Mouse (Mus musculus) common myeloid progenitor, adult 5-6 weeks (primary cell): ENCODE measurements around the gene Eml3. TPM values are rescaled to one million over a fixed set of nuclear protein-coding genes. Genes with fewer than 3 reads are reported as not detected.
A peak's percentile ranks its signal among the peaks of the same experiment; 100 is the strongest.

Experiments used
- ATAC-seq: replicated peaks from 2 replicates; pipeline ENCODE4 v1.8.0; 2016; ENCODE audit warnings: low read depth, mild to moderate bottlenecking, moderate TSS enrichment, inconsistent platforms; ENCODE audit not compliant: poor library complexity, severe bottlenecking
- total RNA-seq: library from RNA; stranded (forward); fragments of 200-1000, 187-1606 nt; gene quantifications from 2 replicates; pipeline ENCODE4 v1.2.3, GENCODE M21; 2017

Eml3 gene
- total RNA-seq, 1 experiment from 2014 or later, result 22.9 TPM

DNA sequence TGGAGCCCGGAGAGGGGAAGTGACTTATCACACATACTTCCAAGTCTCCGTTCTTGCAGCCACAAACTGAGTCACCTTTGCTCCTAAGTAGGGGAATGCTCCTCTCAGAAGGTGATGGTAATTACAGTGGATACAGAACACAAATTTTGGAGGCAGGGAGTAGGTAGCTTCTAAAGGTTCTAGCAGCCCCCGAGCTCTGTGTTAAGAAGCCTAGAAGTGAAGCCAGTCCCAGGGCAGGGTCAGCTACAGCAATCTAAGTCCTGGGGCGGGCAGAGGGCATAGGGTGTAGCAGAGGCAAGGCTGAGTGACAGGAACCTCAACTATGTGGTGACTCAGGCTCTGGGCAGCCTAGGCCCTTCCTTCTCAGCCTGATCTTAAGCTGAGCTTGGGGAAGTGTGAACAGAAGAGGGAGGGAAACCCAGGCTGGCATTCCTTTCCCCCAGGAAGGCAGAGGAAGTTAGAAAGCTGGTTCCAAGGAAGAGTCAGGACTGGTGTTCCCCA lies 53.8 kb downstream of the Eml3 start:
- peak; percentile 48 for ATAC-seq

DNA sequence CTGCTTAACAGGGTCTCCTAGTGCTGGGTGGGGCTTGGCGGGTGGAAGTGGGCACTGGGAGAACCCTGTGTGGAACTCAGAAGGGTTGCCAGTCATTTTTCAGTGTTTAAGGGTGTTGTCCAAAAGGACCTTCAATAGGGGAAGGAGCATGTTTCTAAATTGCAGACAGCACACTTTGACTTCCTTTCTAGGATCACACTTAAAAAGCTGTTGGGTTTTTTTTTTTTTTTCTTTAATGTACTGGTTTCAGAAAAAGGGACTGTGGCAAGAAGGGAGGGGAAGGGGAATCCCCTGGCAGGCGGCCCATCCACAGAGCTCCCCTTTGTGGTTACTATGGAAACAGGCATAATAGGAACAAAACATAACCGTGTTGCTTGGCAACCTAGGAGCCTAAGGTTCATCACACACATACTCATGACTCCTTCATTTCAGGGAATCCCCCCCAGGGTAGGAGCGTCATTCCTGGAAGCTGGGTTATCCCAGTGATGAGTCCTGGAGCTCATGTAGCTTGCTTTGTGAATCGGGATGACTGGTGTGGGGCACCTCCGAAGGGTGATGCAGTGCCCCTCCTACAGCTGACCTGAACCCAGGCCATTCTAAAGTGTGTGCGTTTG lies 55.0 kb downstream of the Eml3 start:
- ATAC-seq, result peak; percentile 63

DNA sequence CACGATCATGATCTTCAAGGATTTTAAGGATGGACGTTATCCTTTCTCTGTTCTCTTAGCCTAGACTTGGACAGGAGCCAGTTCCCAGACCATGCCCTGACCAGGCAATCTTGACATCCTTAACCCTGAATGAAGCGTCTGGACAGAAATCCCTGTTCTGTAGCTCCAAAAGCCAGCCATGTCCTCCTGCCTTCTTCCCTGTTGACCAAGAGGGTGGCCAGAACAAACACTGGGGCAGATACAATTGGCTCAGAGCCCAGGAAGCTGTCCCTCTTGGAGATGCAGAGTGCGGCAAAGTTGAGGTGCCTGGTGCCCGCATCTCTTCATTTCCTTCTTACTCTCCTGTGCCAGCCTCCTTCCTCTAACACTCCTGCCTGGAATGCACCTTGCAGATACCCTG lies 56.5 kb downstream of the Eml3 start:
- no peak for ATAC-seq

DNA sequence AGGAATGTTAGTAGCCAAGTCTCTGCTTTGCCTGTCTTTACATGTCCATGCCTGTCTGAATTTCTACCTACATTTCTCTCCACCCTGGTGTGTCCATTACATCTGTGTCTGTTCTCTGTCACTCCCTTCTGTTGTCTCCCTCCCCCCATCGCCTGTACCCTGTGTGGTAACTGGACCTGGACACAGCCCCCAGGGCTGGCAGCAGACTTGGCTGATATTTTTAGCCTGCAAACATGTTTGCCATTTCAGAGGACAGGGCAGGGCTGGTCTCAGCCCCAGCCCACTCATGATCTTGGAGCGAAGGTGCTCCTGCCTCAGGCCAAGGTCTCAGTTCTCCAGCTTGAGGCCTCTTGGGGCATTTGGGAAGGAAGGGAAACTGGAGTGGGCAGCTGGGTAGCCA lies 58.5 kb downstream of the Eml3 start:
- ATAC-seq, result no peak

DNA sequence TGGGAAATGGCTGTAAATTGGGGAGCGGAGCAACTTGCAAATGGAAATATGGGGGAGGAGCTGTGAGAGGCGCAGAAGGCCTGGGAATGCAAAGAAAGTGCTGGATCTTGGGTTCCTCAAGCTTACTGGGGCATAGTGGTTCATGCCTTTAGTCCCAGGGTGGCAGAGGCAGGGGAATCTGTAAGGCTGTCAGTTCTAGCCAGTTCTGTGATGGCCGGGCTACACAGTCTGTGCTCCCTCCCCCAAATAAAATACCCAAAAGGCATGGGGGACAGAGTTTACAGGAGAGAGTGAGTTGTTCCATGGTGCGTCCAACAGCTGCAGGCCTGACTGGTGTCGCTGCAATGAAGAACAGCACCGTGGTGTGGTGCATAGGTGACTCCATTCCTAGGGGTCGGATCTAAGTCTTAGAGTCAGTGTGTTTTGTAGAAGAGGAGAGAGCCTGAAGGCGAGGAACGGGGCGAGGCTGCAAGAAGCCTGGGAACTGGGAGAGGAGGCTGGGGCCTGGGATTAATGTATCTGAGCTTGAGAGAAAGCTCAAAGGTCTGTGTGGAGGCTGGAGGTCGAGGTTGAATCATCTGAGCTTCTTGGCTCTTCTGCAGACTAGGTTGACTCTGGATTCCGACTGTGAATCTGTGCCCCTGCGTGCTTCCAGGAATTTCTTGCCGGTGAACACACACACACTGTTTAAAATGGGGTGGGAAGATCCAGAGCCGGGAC lies 59.2 kb downstream of the Eml3 start:
- no peak for ATAC-seq

DNA sequence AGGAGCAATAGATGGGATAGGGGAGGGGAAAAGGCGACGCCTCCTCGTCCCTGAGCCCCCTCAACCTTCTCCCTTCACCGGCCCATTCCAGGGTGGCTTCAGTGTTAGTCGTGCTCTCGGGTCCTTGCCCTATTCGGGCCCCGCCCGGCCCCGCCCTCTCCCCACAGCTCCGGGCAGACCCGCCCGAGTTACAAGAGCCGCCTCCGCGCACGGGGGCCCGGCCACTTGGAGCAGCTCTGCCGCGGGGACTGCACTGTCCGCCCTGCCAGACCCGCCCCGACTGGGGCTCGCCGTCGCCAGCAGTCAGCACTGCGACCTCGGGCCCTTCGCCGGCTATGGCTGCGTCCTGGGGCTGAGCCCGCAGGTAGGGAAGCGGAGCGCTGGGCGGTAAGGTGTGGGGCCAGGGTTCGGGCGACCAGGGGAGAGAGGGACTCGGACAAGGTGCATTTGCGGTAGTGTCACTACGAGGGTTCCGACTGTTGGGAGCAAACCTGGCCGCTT lies 59.8 kb downstream of the Eml3 start, which contains the start of gene Ahnak:
Ahnak (plus strand) TSS at position 219 of the 501 bp plus-strand sequence.
- no peak for ATAC-seq

DNA sequence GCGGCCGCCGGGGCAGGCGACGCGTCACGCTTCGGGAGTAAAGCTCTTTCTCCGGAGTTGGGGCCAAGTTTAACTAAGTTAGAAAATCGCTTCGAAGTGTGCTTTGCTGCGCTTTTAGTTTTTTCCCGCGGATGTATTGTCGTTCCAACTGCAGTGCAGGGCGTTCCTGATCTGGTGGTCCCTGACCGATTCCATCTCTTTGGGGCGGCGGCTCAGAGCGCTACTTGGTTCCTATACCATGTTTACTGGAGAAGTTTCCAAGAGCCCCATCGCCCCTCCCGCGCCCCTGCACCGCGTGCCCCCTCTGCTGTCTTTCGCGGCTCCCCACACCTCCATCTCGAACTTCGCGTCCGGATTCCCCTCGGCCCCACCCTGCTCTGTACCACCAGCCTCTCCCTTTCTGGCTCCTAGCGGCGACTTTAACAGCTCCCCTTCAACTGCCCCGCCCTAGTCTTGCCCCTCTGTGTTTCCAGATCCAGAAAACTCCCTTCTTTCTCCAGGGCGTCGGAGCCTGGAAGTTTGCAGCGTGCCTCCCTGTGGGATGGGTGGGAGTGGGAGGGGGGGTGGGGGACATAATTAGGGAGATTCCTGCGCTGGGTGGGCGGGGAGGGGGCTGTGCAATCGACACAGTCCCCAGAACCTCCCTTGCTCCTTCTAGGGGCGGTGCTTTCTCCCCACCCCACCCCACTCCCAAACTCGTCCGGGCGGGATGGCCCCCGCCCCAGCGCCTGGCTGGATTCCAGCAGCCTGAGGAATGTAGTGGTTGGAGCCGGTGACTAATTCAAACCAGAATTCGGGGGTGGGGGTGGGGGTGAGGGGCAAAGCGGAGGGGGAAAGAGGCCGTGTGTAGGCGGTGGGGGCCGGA lies 60.4 kb downstream of the Eml3 start:
- ATAC-seq, result peak; percentile 50; the same call in 1 of the 2 replicates

DNA sequence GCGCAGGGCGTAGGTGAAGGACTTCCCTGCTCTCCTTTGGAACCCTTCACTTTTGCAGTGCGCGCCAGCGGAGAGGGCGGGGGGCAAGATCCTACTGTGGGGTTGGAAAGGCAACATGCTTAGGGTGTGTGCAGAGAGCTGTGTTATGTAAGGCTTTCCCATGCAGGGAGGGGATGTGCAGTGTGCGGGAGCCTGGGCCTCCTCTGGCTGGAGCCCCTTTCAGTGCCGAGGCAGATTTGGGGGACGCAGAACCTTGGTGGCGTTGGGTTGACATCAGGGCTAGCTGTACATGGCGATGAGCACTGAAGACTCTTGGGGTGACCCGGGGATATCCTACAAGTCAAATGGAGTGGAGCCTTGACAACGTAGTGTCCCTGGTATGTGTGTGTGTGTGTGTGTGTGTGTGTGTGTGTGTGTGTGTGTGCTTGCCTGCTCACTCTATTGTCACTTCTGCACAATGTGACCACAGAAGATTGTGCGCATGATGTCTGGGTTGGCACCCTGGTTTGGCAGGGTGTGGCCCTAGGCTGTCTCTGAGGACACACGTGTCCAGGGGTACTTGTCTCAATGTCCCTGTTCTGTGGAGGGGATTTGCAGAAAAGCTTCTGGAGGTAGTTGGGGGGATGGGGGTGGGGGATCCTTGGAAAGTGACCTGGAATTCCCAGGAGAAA lies 61.2 kb downstream of the Eml3 start:
- ATAC-seq, result peak; percentile 8; the same call in 1 of the 2 replicates

Other genes with a start within 250 kb of the Eml3 start
- gene Slc3a2, start 206.2 kb upstream of the Eml3 start, total RNA-seq, result 124 and 150 TPM in 2 replicates
- 121 and 149 TPM in 2 replicates for gene Wdr74, start 193.7 kb upstream of the Eml3 start, total RNA-seq
- 1.5 and 5.8 TPM in 2 replicates for gene 1700092M07Rik, start 188.8 kb upstream of the Eml3 start, total RNA-seq
- gene Stx5a, start 188.1 kb upstream of the Eml3 start, total RNA-seq, result 45.7 and 60.0 TPM in 2 replicates
- 126 and 129 TPM in 2 replicates for gene Nxf1, start 172.5 kb upstream of the Eml3 start, total RNA-seq
- gene Tmem223, start 158.6 kb upstream of the Eml3 start, total RNA-seq, result 36.9 and 48.2 TPM in 2 replicates
- 57.4 and 60.0 TPM in 2 replicates for gene Tmem179b, start 155.1 kb upstream of the Eml3 start, total RNA-seq
- gene Taf6l, start 143.1 kb upstream of the Eml3 start, total RNA-seq, result 10.3 and 11.4 TPM in 2 replicates
- gene Polr2g, start 131.0 kb upstream of the Eml3 start, total RNA-seq, result 52.9 and 62.4 TPM in 2 replicates
- gene Zbtb3, start 127.0 kb upstream of the Eml3 start, total RNA-seq, result 1.8 and 1.9 TPM in 2 replicates
- gene Ttc9c, start 110.2 kb upstream of the Eml3 start, total RNA-seq, result 65.7 and 68.2 TPM in 2 replicates
- gene Hnrnpul2, start 109.5 kb upstream of the Eml3 start, total RNA-seq, result 89.1 and 100 TPM in 2 replicates
- 4.2 TPM in 1 of 2 replicates, not detected in the other for gene AC129217.1, start 99.8 kb upstream of the Eml3 start, total RNA-seq
- gene Bscl2, start 92.1 kb upstream of the Eml3 start, total RNA-seq, result 34.5 and 41.5 TPM in 2 replicates
- gene Gng3, start 90.4 kb upstream of the Eml3 start, total RNA-seq, result not detected in 2 replicates
- gene Lrrn4cl, start 78.8 kb upstream of the Eml3 start, total RNA-seq, result 0.73 TPM in 1 of 2 replicates, not detected in the other
- 176 and 210 TPM in 2 replicates for gene Ubxn1, start 58.1 kb upstream of the Eml3 start, total RNA-seq
- gene Uqcc3, start 48.6 kb upstream of the Eml3 start, total RNA-seq, result 110 and 122 TPM in 2 replicates
- 7.7 and 35.4 TPM in 2 replicates for gene Lbhd1, start 45.8 kb upstream of the Eml3 start, total RNA-seq
- not detected in 2 replicates for gene Gm49403, start 45.6 kb upstream of the Eml3 start, total RNA-seq
- 53.0 and 62.6 TPM in 2 replicates for gene 1810009A15Rik, start 40.7 kb upstream of the Eml3 start, total RNA-seq
- not detected in 2 replicates for gene Gm49416, start 40.6 kb upstream of the Eml3 start, total RNA-seq
- 10.5 and 18.5 TPM in 2 replicates for gene Ints5, start 36.5 kb upstream of the Eml3 start, total RNA-seq
- gene Ganab, start 31.5 kb upstream of the Eml3 start, total RNA-seq, result 63.4 and 73.1 TPM in 2 replicates
- gene B3gat3, start 9.2 kb upstream of the Eml3 start, total RNA-seq, result 17.5 and 18.6 TPM in 2 replicates
- 2.0 and 3.2 TPM in 2 replicates for gene Rom1, start 196 bp upstream of the Eml3 start, total RNA-seq
- 151 and 180 TPM in 2 replicates for gene Mta2, start 12.3 kb downstream of the Eml3 start, total RNA-seq
- 19.9 and 25.9 TPM in 2 replicates for gene Tut1, start 24.3 kb downstream of the Eml3 start, total RNA-seq
- 721 and 789 TPM in 2 replicates for gene Eef1g, start 37.5 kb downstream of the Eml3 start, total RNA-seq
- 14.1 and 14.9 TPM in 2 replicates for gene Ahnak, start 59.7 kb downstream of the Eml3 start, total RNA-seq
- not detected in 2 replicates for gene Scgb1a1, start 158.4 kb downstream of the Eml3 start, total RNA-seq
- 28.4 and 32.6 TPM in 2 replicates for gene Asrgl1, start 206.1 kb downstream of the Eml3 start, total RNA-seq